Mouse (Mus musculus) adrenal gland, postnatal 4 days (tissue): ENCODE measurements around the gene Uqcrh. TPM values are rescaled to one million over a fixed set of nuclear protein-coding genes. Genes with fewer than 3 reads are reported as not detected.

ENCODE experiments used
- DNase-seq, 2 experiments: peaks; one replicate each; pipeline ENCODE4 v3.0.0; 2021 to 2022; ENCODE audit warnings: low spot score in 2 of 2, mixed read lengths in 2 of 2
- total RNA-seq, 2 experiments: library from RNA; stranded (reverse); gene quantifications; 2 replicates each; pipeline ENCODE4 v1.2.3; 2021

Gene Uqcrh
- total RNA-seq, 2 experiments from 2014 or later, result 468 to 515 TPM

GRCm38 (mm10) chr4:116059012-116059726, 15.7 kb downstream of the Uqcrh start:
- no peak for DNase-seq

- DNase-seq, result no peak
Measured at GRCm38 (mm10) chr4:116057559-116057958, 17.3 kb downstream of the Uqcrh start.

- DNase-seq, result peak; percentile 72 to 79
Measured at GRCm38 (mm10) chr4:116053399-116053961, 21.4 kb downstream of the Uqcrh start, which contains the start of gene Nsun4. Nsun4 (minus strand) TSS chr4:116053876.

- no peak for DNase-seq
Measured at GRCm38 (mm10) chr4:116052526-116053293, 22.2 kb downstream of the Uqcrh start.

- no peak for DNase-seq
Measured at GRCm38 (mm10) chr4:116049211-116049610, 25.7 kb downstream of the Uqcrh start.

GRCm38 (mm10) chr4:116048130-116048920, 26.5 kb downstream of the Uqcrh start:
- DNase-seq, result no peak

GRCm38 (mm10) chr4:116047681-116048080, 27.2 kb downstream of the Uqcrh start:
- no peak for DNase-seq

- no peak for DNase-seq
Measured at GRCm38 (mm10) chr4:116046604-116047003, 28.3 kb downstream of the Uqcrh start.

GRCm38 (mm10) chr4:116042186-116042585, 32.7 kb downstream of the Uqcrh start:
- DNase-seq, result no peak

GRCm38 (mm10) chr4:116040466-116040865, 34.4 kb downstream of the Uqcrh start:
- no peak for DNase-seq

GRCm38 (mm10) chr4:116033374-116033773, 41.5 kb downstream of the Uqcrh start:
- no peak for DNase-seq

- no peak for DNase-seq
Measured at GRCm38 (mm10) chr4:116032906-116033305, 42.0 kb downstream of the Uqcrh start.

- no peak for DNase-seq
Measured at GRCm38 (mm10) chr4:116017902-116018746, 56.7 kb downstream of the Uqcrh start, which contains the start of gene Faah. Faah (minus strand) TSS chr4:116017926.

GRCm38 (mm10) chr4:116017300-116017901, 57.5 kb downstream of the Uqcrh start:
- DNase-seq, result peak; percentile 47 to 65

Other genes with a start within 250 kb of the Uqcrh start
- gene Mob3c, start 247.0 kb downstream of the Uqcrh start, total RNA-seq, result 10 to 100 TPM; 17.5 to 20.4 TPM
- 10 to 100 TPM; 52.7 to 59.0 TPM for gene Mknk1, start 235.9 kb downstream of the Uqcrh start, total RNA-seq
- gene Kncn, start 190.7 kb downstream of the Uqcrh start, total RNA-seq, result not detected
- not detected for gene 6430628N08Rik, start 184.4 kb downstream of the Uqcrh start, total RNA-seq
- gene Dmbx1, start 135.1 kb downstream of the Uqcrh start, total RNA-seq, result not detected
- gene Faah, start 57.1 kb downstream of the Uqcrh start, total RNA-seq, result 10 to 100 TPM in 1 of 2 experiments, 1 to 10 TPM in 1; 10.0 to 10.3 TPM
- 10 to 100 TPM; 27.8 to 28.7 TPM for gene Nsun4, start 21.2 kb downstream of the Uqcrh start, total RNA-seq
- gene Lrrc41, start 198 bp upstream of the Uqcrh start, total RNA-seq, result 10 to 100 TPM; 70.4 to 74.7 TPM
- 10 to 100 TPM; 12.1 to 12.3 TPM for gene Rad54l, start 48.6 kb upstream of the Uqcrh start, total RNA-seq
- 10 to 100 TPM; 65.6 to 66.7 TPM for gene Pomgnt1, start 48.8 kb upstream of the Uqcrh start, total RNA-seq
- gene Lurap1, start 76.3 kb upstream of the Uqcrh start, total RNA-seq, result 1 to 10 TPM; 6.8 to 7.5 TPM
- gene Tspan1, start 92.5 kb upstream of the Uqcrh start, total RNA-seq, result 1 to 10 TPM in 1 of 2 experiments, under 1 TPM in 1; 0.17 to 1.6 TPM
- gene 1700042G07Rik, start 98.3 kb upstream of the Uqcrh start, total RNA-seq, result not detected
- gene Gm49337, start 98.3 kb upstream of the Uqcrh start, total RNA-seq, result not detected
- gene Pik3r3, start 146.5 kb upstream of the Uqcrh start, total RNA-seq, result 10 to 100 TPM; 16.7 to 19.7 TPM